Mouse (Mus musculus): ENCODE results near the gene Gsx1.

GRCm38 (mm10) chr5:147154806-147155371 is 33.6 kb upstream of the Gsx1 start:
- TF ChIP-seq CTCF (conservative IDR thresholded peaks at IDR 0.05; ENCODE audit: low read length) (no peak), POU5F1 (IDR thresholded peaks at IDR 0.05; ENCODE audit: borderline replicate concordance, low read length) (no peak), NANOG (IDR thresholded peaks at IDR 0.05; ENCODE audit: borderline replicate concordance, low read length) (no peak)
